In the genomic region with DNA sequence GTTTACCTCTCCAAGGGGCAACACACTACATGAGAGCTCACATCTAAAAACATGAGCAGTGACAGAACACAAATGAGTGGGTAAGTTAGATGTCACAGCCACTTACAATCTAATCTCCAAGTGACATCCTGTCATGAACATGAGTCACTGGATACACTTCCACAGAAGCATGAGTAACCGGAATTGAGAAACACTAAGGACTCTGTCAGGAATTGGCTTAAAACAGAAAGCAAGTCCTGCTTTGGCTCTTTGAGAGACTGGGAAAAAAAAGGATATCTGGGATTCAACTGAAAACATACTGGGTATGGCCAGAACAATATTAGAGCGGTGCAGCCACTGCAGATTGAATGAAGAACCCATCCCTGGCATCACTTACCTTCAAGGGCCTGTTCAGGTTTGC, we compare ENCODE assay signal across 24 mouse cellular contexts.
DNase-seq lines count a peak whose midpoint lies in the region; ATAC-seq and TF ChIP-seq lines count a peak whose summit lies in the region.
"Had no signal": no experiment of that assay in that cellular context is flagged by ENCODE, and none has a peak within 500 bp of the region (broad histone marks: within the 10 kb centered on the region; RNA-seq: fewer than 3 reads in every experiment).

No protein-coding gene starts in this region.

- H3K4me3 ChIP-seq in heart, adult 2 months: no peak overlapping the region
- H3K4me3 ChIP-seq in lung, embryonic 14.5 days (ENCODE audit: low read depth, low read length): no peak overlapping the region
- no peak overlapping the region for H3K4me3 ChIP-seq in heart, postnatal 0 days (ENCODE audit: low read depth, low read length)
- H3K4me3 ChIP-seq: forebrain, embryonic 12.5 days; hindbrain, embryonic 10.5 days; limb, embryonic 13.5 days; liver, embryonic 13.5 days; lung, embryonic 15.5 days; stomach, embryonic 15.5 days had no signal

- DNase-seq in heart, adult 11 months: peak; percentile 87
- no peak for DNase-seq in heart, adult 2 months
- DNase-seq in lung, embryonic 14.5 days: peak; percentile 2
- DNase-seq in lung, postnatal 36 days: no peak
- peak; percentile 48 for DNase-seq in Muller cell, postnatal 12 days (ENCODE audit: inconsistent ontology term)
- peak; percentile 34 for DNase-seq in heart, postnatal 0 days (ENCODE audit: low spot score)
- no peak for DNase-seq in left cerebral cortex, postnatal 10 days (ENCODE audit: extremely low spot score in 1 of 2, low spot score in 2 of 2)
- DNase-seq: adrenal gland, postnatal 36 days; cerebellum, adult 11 months; cerebellum, postnatal 10 days; kidney, adult 9 months; kidney, postnatal 25 days; layer of hippocampus, postnatal 36 days; liver, embryonic 13.5 days; thymus, postnatal 25 days had no signal

- no peak for ATAC-seq in lung, embryonic 14.5 days (ENCODE audit: insufficient read depth)
- ATAC-seq in heart, postnatal 0 days (ENCODE audit: insufficient read depth, low read depth): no peak; the same call in 1 of the 2 replicates
- ATAC-seq in megakaryocyte-erythroid progenitor cell, adult 5-6 weeks (replicated peaks; ENCODE audit: low FRiP score, low TSS enrichment, poor library complexity, severe bottlenecking): no peak
- ATAC-seq: hindbrain, embryonic 16.5 days; intestine, embryonic 16.5 days had no signal

- intact Hi-C loops in heart, adult 2 months (cut with DNase I): no loop called here
- intact Hi-C loops in left cerebral cortex, postnatal 10 days (cut with DNase I): no loop called here

- no peak overlapping the region for H3K4me2 ChIP-seq in lung, embryonic 14.5 days
- H3K4me2 ChIP-seq in heart, postnatal 0 days (ENCODE audit: low read depth, low read length): no peak overlapping the region
- H3K4me2 ChIP-seq: forebrain, embryonic 12.5 days; limb, embryonic 13.5 days; liver, embryonic 13.5 days; lung, embryonic 15.5 days; midbrain, embryonic 11.5 days; stomach, embryonic 15.5 days had no signal

- no peak for TF ChIP-seq EP300 in heart, adult 2 months (IDR thresholded peaks at IDR 0.05; ENCODE audit: insufficient read depth, low read depth, low read length)
- no peak for TF ChIP-seq EP300 in heart, postnatal 0 days (IDR thresholded peaks at IDR 0.05; ENCODE audit: low read depth)

- no peak overlapping the region for H3K9ac ChIP-seq in heart, adult 2 months (ENCODE audit: low read depth, low read length)
- H3K9ac ChIP-seq in lung, embryonic 14.5 days: no peak overlapping the region
- no peak overlapping the region for H3K9ac ChIP-seq in heart, postnatal 0 days (replicated peaks; ENCODE audit: low read depth, low read length)
- H3K9ac ChIP-seq: forebrain, embryonic 12.5 days; limb, embryonic 13.5 days; liver, embryonic 13.5 days; lung, embryonic 15.5 days; stomach, embryonic 15.5 days had no signal

- H3K27me3 ChIP-seq in heart, adult 2 months (ENCODE audit: control insufficient read depth, insufficient read depth, low read length): no peaks in the 10 kb centered on the region
- H3K27me3 ChIP-seq in lung, embryonic 14.5 days (ENCODE audit: insufficient read depth, low read length): no peaks in the 10 kb centered on the region
- no peaks in the 10 kb centered on the region for H3K27me3 ChIP-seq in heart, postnatal 0 days (ENCODE audit: control insufficient read depth, insufficient read depth, low read length)
- H3K27me3 ChIP-seq: forebrain, embryonic 12.5 days; limb, embryonic 13.5 days; liver, embryonic 13.5 days; lung, embryonic 15.5 days; stomach, embryonic 15.5 days had no signal

- H3K36me3 ChIP-seq in heart, adult 2 months (ENCODE audit: control insufficient read depth, insufficient read depth, low read length): no peaks in the 10 kb centered on the region
- no peaks in the 10 kb centered on the region for H3K36me3 ChIP-seq in lung, embryonic 14.5 days (ENCODE audit: insufficient read depth)
- H3K36me3 ChIP-seq in heart, postnatal 0 days (replicated peaks; ENCODE audit: control insufficient read depth, insufficient read depth, low read length): no peaks in the 10 kb centered on the region
- H3K36me3 ChIP-seq: forebrain, embryonic 12.5 days; hindbrain, embryonic 10.5 days; limb, embryonic 13.5 days; liver, embryonic 13.5 days; lung, embryonic 15.5 days; stomach, embryonic 15.5 days had no signal

- H3K27ac ChIP-seq in heart, adult 2 months: no peak overlapping the region
- H3K27ac ChIP-seq in lung, embryonic 14.5 days (ENCODE audit: low read depth): no peak overlapping the region
- H3K27ac ChIP-seq in heart, postnatal 0 days (ENCODE audit: low read depth): no peak overlapping the region
- H3K27ac ChIP-seq: forebrain, embryonic 12.5 days; hindbrain, embryonic 10.5 days; limb, embryonic 13.5 days; liver, embryonic 13.5 days; lung, embryonic 15.5 days; stomach, embryonic 15.5 days had no signal

- 29% methylated on average over 2 of the region's 2 CpGs for WGBS in heart, adult 2 months
- 55% methylated on average over 2 of the region's 2 CpGs for WGBS in lung, embryonic 14.5 days
- WGBS in heart, postnatal 0 days: 24% methylated on average over 2 of the region's 2 CpGs

- no peaks in the 10 kb centered on the region for H3K9me3 ChIP-seq in lung, embryonic 14.5 days (ENCODE audit: low read depth, low read length)
- H3K9me3 ChIP-seq in heart, postnatal 0 days (replicated peaks; ENCODE audit: control insufficient read depth, low read length): no peaks in the 10 kb centered on the region
- H3K9me3 ChIP-seq: forebrain, embryonic 12.5 days; hindbrain, embryonic 10.5 days; limb, embryonic 13.5 days; liver, embryonic 13.5 days; lung, embryonic 15.5 days; stomach, embryonic 15.5 days had no signal

- H3K79me2 ChIP-seq in heart, adult 2 months (replicated peaks; ENCODE audit: control insufficient read depth, insufficient read depth, low read length): no peaks in the 10 kb centered on the region

- TF ChIP-seq POLR2A in heart, adult 2 months (IDR thresholded peaks at IDR 0.05; ENCODE audit: insufficient read depth, low read depth, low read length): no peak

- no peak for TF ChIP-seq CTCF in heart, adult 2 months (IDR thresholded peaks at IDR 0.05)
- no peak for TF ChIP-seq CTCF in lung, embryonic 14.5 days (IDR thresholded peaks at IDR 0.05; ENCODE audit: low read depth)
- no peak for TF ChIP-seq CTCF in heart, postnatal 0 days (IDR thresholded peaks at IDR 0.05; ENCODE audit: low read depth)

- H3K4me1 ChIP-seq in heart, adult 2 months (ENCODE audit: control insufficient read depth, insufficient read depth, low read length): no peaks in the 10 kb centered on the region
- H3K4me1 ChIP-seq in lung, embryonic 14.5 days (ENCODE audit: insufficient read depth): no peaks in the 10 kb centered on the region
- H3K4me1 ChIP-seq in heart, postnatal 0 days (ENCODE audit: control insufficient read depth, insufficient read depth): no peaks in the 10 kb centered on the region
- H3K4me1 ChIP-seq: hindbrain, embryonic 10.5 days; limb, embryonic 13.5 days; liver, embryonic 13.5 days; lung, embryonic 15.5 days; stomach, embryonic 15.5 days had no signal

Comparison
In these comparisons a context has a peak if more than half of its experiments do, and no peak if none do; other contexts are left out.
1. DNase-seq: peak in heart, adult 11 months (single experiment), lung, embryonic 14.5 days (single experiment), Muller cell, postnatal 12 days (single experiment) and heart, postnatal 0 days (single experiment); none in heart, adult 2 months (0 of 2), lung, postnatal 36 days (single experiment) and left cerebral cortex, postnatal 10 days (0 of 2).